Mouse (Mus musculus) liver (tissue): Measurements from ENCODE around the gene Slc38a4.

Experiments
- DNase-seq: peaks from one replicate; pipeline ENCODE4 v3.0.0-alpha.2; 2020; ENCODE audit warnings: mixed read lengths

The Slc38a4 gene

DNA sequence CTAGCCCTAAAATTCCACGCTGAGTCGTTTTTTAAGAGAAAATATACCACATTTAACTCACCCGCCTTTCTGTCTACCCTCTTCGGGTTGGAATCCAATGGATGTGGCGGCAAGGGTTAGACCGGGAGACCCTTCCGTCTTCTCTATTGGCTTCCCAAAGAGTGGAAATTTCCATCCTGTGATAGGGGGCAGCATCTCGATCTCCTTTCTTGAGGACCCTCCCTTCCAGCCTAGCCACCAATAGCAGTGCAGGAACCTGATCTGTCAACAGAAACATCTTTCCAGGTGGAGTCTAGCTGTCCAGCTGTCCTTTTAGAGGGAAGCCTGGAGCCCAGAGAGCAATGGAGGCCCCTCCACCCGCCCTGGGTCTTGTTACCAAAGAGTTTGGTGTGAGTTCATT is at the start of gene Slc38a4:
TSS of gene Slc38a4 (minus strand) at position 163 of the 400 bp plus-strand sequence.
- DNase-seq = peak; percentile 38

DNA sequence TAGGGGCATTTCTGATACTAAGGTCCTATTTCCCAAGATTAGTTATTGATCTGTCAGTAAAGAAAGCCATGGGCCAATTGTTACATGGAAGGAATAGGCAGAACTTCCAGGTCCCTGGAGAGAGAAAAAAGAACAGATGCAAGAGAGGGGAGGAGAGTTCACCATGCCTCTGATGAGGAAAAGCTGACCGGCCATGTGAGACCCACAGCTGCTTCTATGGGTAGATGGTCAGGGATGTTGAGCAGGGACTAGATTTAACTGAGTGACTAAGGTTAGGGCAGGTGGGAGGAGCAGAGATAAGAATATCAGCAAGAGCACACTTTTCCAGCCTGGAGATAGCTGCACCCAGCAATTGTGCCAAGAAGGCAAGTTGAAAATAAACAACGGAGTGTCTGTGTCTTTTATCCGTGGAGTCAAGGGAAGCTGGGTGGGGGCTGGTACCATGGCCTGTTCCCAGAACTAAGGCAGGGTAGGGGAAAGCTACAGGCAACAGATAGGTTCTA is 49.2 kb upstream of the Slc38a4 start:
- no peak for DNase-seq

GRCm38 (mm10) chr15:97104048-97104447 is 48.3 kb upstream of the Slc38a4 start:
- DNase-seq = no peak

GRCm38 (mm10) chr15:97102811-97103210 is 47.1 kb upstream of the Slc38a4 start:
- peak; percentile 15 for DNase-seq

GRCm38 (mm10) chr15:97102181-97102580 is 46.4 kb upstream of the Slc38a4 start:
- DNase-seq = no peak

DNA sequence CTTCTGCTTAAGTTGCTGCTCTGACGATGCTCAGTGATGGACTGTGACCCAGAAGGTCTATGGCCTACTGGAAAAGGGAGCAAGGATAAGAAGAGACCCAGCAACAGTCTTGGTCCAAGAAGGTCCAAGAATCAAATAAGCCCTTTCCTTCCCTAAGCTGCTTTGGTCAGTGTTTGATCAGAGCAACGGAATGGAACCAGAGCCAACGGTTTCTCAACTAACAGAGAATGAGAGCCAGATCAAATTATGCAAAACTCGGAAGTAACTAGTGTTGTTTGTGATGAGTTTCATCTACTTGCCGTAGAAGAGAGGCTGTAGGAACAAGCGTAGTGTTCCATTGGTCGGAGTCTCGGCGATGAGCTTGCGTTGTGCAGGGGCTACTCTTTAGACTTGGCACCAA is 43.3 kb upstream of the Slc38a4 start:
- DNase-seq = no peak

GRCm38 (mm10) chr15:97097548-97097947 is 41.8 kb upstream of the Slc38a4 start:
- DNase-seq = no peak

DNA sequence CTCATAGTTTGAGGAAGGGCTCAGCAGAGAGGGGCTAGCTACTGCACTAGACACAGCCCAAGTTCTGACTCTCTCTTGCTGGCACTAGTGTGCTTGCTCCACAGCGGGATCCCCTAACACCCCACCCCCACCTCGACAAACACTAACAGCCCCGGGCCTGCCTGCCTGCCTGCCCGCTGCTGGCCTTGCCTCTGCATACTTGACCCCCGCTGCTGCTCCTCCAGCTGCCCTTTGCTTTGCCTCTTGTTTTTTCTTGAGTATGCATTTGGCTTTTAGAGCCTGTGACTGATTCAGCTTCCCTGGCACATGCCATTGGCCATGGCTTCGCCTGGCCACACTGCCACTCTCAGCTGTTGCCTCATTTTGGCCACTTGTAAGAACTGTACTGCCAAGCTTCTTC is 33.8 kb upstream of the Slc38a4 start:
- peak; percentile 56 for DNase-seq

DNA sequence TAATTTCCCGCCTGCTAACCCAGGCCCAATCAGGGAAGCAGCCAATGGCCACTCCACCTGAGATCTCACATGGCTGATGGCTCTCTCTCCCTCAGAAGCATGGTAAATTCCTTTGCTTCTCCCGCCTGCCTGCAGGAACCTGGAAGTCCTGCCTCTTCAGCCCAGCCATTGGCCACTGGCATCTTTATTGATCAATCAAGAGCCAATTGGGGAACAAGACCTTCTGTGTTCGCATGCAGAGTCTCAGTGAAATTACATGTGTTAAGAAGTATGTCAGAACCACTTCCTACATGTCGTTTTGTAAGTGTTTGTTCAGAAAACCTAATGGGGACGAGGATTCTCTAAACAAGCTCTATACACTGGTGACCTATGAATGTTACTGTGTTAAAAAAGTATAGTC is 30.1 kb upstream of the Slc38a4 start:
- peak; percentile 47 for DNase-seq

DNA sequence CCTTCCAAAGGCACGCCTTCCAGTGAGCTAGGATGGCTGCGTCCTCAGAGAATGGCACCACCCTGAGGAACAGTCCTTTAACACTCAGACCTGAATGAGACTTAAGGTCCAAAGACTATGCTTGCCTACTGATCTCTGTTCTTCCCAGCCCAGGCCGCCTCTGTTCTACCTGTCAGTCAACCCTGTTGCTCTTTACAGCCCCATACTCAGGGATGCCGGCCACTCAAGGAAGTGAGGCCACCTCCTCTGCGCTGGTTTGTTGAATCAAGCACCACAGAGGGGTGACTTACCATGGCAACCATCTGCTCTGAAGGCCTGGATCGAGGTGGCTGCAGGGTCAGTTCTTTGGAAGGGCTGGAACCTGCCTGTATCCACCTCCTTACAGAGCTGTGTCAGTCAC is 21.9 kb upstream of the Slc38a4 start:
- DNase-seq = no peak

DNA sequence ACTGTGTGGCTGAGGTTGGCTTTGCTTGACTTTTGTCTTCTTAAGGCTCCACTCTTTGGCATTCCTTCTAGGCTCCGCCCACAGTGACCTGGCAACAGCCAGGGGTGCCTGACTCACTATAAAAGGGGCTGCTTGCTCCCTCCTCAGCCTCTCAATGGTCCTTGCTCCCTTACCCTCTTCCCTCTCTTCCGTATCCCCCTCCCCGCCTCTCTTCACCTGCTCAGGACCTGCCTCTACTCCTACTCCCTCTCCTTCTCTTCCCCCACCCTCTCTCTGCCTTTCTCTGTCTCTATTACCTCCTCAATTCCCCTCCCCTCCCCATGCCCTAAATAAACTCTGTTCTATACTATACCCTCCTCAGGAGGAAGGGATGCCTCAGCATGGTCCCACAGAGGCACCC is 20.3 kb upstream of the Slc38a4 start:
- no peak for DNase-seq

GRCm38 (mm10) chr15:97075240-97075639 is 19.5 kb upstream of the Slc38a4 start:
- DNase-seq = no peak

GRCm38 (mm10) chr15:97072859-97073826 is 17.4 kb upstream of the Slc38a4 start:
- no peak for DNase-seq

DNA sequence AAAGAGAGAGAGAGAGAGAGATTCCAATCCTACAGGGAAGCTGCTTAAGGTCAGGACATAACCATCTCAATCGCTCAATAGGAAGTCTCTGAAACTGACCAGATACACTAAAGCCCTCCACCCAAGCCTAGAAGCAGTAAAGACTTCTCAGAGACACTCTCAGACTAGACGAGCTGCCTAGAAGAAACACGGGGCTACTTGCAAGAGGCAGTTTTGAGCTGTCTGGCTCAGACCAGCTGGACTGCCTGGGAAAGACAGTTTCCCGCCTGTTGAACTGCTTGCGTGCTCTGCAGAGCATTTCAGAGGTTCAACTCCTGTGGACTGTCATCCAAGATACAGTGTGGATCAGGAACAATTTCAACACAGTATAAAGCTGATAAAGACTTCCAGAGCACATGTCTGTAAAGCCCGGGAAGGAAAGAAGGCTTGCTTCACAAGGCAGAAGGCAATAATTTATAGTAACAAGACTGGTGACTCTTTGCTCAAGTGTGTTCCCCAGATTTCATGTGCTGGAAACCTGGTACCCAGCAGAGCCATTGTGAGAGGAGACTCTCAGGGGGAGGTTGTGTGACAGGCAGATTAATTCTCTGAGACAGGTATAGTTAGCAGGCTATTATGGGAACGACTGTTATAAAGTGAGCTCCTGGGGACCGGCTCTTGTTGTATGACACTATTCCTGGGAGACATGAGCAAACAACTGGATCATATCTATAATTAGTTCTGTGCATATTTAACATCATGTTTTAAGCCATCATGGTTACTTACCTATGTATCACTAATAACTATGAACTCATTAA is 11.8 kb upstream of the Slc38a4 start:
- no peak for DNase-seq

GRCm38 (mm10) chr15:97066937-97067336 is 11.2 kb upstream of the Slc38a4 start:
- DNase-seq = no peak

DNA sequence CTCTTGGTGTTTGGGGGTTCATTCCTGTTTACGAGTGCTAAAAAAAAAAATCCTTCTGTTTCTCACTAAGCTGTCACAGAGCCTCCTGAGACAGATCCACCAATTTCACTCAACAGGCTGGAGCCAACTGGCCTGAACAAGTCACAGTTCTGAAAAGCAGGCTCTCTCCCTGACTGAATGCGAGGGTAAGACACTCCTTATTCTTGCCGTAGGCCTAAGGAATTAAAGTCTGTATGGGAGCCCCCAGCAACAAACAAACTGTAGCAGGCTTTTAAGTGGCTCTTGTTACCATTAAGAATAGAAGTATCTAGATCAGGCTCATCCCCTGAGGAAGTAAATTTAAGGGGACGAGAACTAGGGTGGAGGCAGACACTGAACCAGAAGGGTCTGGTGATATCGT is 7.5 kb upstream of the Slc38a4 start:
- no peak for DNase-seq

- DNase-seq = no peak
Observed at GRCm38 (mm10) chr15:97060973-97061372, 5.2 kb upstream of the Slc38a4 start.

- no peak for DNase-seq
Observed at GRCm38 (mm10) chr15:97060571-97060970, 4.8 kb upstream of the Slc38a4 start.

- DNase-seq = no peak
Observed at GRCm38 (mm10) chr15:97060102-97060501, 4.3 kb upstream of the Slc38a4 start.

GRCm38 (mm10) chr15:97059071-97060041 is 3.6 kb upstream of the Slc38a4 start:
- DNase-seq = no peak

GRCm38 (mm10) chr15:97054767-97055489 is 828 bp downstream of the Slc38a4 start:
- DNase-seq = no peak

- DNase-seq = no peak
Observed at GRCm38 (mm10) chr15:97054131-97054530, 1.6 kb downstream of the Slc38a4 start.
